Mouse (Mus musculus) testis, adult 2 months (tissue): ENCODE data around the gene Nt5e.

ENCODE experiments used
- CTCF ChIP-seq: fragments of 200-500 bp; IDR thresholded peaks from 2 replicates; pipeline ENCODE4 v1.5.1; 2012; ENCODE audit warnings: low read depth, mild to moderate bottlenecking, inconsistent platforms, low read length, moderate library complexity; ENCODE audit not compliant: control insufficient read depth, insufficient read depth, insufficient replicate concordance
- POLR2A ChIP-seq: fragments of 200-500 bp; IDR thresholded peaks from 2 replicates; pipeline ENCODE4 v1.6.1; 2012; ENCODE audit warnings: low read depth, mild to moderate bottlenecking, inconsistent platforms, low read length, moderate library complexity; ENCODE audit not compliant: control insufficient read depth

- TF ChIP-seq POLR2A (no peak), CTCF (no peak)
Measured at GRCm38 (mm10) chr9:88351163-88351562, 24.2 kb downstream of the Nt5e start.
